Mouse (Mus musculus) G1E (cell line): ENCODE measurements around the gene Brat1.

ENCODE experiments used
- CTCF ChIP-seq: IDR thresholded peaks from 2 replicates; pipeline ENCODE4 v1.5.1; 2012; ENCODE audit warnings: low read depth, low read length, inconsistent platforms, mixed read lengths
- GATA1 ChIP-seq: IDR thresholded peaks from 2 replicates; pipeline ENCODE4 v1.6.1; 2012; ENCODE audit warnings: borderline replicate concordance, low read length, inconsistent platforms, mixed read lengths
- GATA2 ChIP-seq: IDR thresholded peaks from 2 replicates; pipeline ENCODE4 v1.6.1; 2012; ENCODE audit warnings: low read depth, low read length, inconsistent platforms, borderline replicate concordance
- POLR2AphosphoS5 ChIP-seq: IDR thresholded peaks from 2 replicates; pipeline ENCODE4 v1.6.1; 2012; ENCODE audit warnings: low read depth, low read length, inconsistent platforms; ENCODE audit not compliant: insufficient replicate concordance

GRCm38 (mm10) chr5:140705501-140706171 lies 825 bp downstream of the Brat1 start:
- TF ChIP-seq CTCF = no peak
- TF ChIP-seq GATA1 = no peak
- no peak for TF ChIP-seq POLR2AphosphoS5
- no peak for TF ChIP-seq GATA2
